Mouse (Mus musculus): ENCODE results near the gene Slc27a2. TPM values are rescaled to one million over a fixed set of nuclear protein-coding genes. Genes with fewer than 3 reads are reported as not detected.

Gene Slc27a2
- polyA plus RNA-seq, 1 experiment = not detected

DNA sequence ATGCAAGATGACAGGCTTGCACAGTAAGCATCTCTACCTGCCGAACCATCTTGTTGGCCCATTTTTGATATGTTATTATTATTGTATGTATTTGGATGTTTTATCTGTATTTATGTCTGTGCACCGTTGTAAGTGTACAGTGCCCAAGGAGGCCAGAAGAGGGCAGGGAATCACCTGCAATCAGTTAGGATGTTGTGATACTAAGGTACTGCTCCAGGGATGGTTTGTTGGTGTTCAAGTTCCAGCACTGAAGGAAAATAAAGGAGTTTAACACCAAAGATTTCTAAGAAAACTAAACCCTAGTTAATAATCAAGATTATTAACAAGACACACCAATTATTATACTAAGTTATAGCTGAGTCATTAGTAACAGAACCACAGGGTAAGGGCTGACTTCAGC lies 81.0 kb downstream of the Slc27a2 start:
- TF ChIP-seq MAX (IDR thresholded peaks at IDR 0.05) (no peak), MYOG (IDR thresholded peaks at IDR 0.05; ENCODE audit: control insufficient read depth, extremely low read depth, insufficient read length) (no peak), FOSL1 (IDR thresholded peaks at IDR 0.05; ENCODE audit: insufficient read depth, low read length, poor library complexity, severe bottlenecking) (no peak), CEBPB (IDR thresholded peaks at IDR 0.05; ENCODE audit: low read depth) (no peak), USF1 (IDR thresholded peaks at IDR 0.05; ENCODE audit: low read depth) (no peak), MYOD1 (IDR thresholded peaks at IDR 0.05; ENCODE audit: control insufficient read depth, insufficient read length, low read depth) (no peak), CTCF (IDR thresholded peaks at IDR 0.05; ENCODE audit: control insufficient read depth, insufficient read depth, insufficient read length) (no peak)
- no peak overlapping the region for H3ac ChIP-seq (ENCODE audit: control insufficient read depth, insufficient read length, low read depth)
- H3K36me3 ChIP-seq (ENCODE audit: control insufficient read depth, insufficient read depth) = peaks cover 41% of the 10 kb centered on the region
- no peaks in the 10 kb centered on the region for H3K79me2 ChIP-seq (ENCODE audit: control insufficient read depth, insufficient read depth)
- H3K27me3 ChIP-seq (ENCODE audit: control insufficient read depth, insufficient read depth, insufficient read length) = no peaks in the 10 kb centered on the region
- H3K4me3 ChIP-seq (ENCODE audit: insufficient read depth, poor library complexity, severe bottlenecking) = no peak overlapping the region
- no peaks in the 10 kb centered on the region for H3K79me3 ChIP-seq (ENCODE audit: low read depth)

GRCm38 (mm10) chr2:126635939-126636823 lies 84.0 kb downstream of the Slc27a2 start:
- Histone ChIP-seq H3K79me2 (ENCODE audit: control insufficient read depth, insufficient read depth) (no peaks in the 10 kb centered on the region), H3K4me3 (ENCODE audit: insufficient read depth, poor library complexity, severe bottlenecking) (no peak overlapping the region), H3K27me3 (ENCODE audit: control insufficient read depth, insufficient read depth, insufficient read length) (no peaks in the 10 kb centered on the region), H3K36me3 (ENCODE audit: control insufficient read depth, insufficient read depth) (peaks cover 38% of the 10 kb centered on the region), H3K79me3 (ENCODE audit: low read depth) (no peaks in the 10 kb centered on the region), H3ac (ENCODE audit: control insufficient read depth, insufficient read length, low read depth) (no peak overlapping the region)
- TF ChIP-seq MYOG (IDR thresholded peaks at IDR 0.05; ENCODE audit: control insufficient read depth, extremely low read depth, insufficient read length) (no peak), FOSL1 (IDR thresholded peaks at IDR 0.05; ENCODE audit: insufficient read depth, low read length, poor library complexity, severe bottlenecking) (no peak), CEBPB (IDR thresholded peaks at IDR 0.05; ENCODE audit: low read depth) (no peak), USF1 (IDR thresholded peaks at IDR 0.05; ENCODE audit: low read depth) (no peak), CTCF (IDR thresholded peaks at IDR 0.05; ENCODE audit: control insufficient read depth, insufficient read depth, insufficient read length) (no peak), MYOD1 (IDR thresholded peaks at IDR 0.05; ENCODE audit: control insufficient read depth, insufficient read length, low read depth) (no peak), MAX (IDR thresholded peaks at IDR 0.05) (no peak)

Other genes with a start within 250 kb of the Slc27a2 start
- gene Atp8b4, start 51.7 kb upstream of the Slc27a2 start, polyA plus RNA-seq (2012; fragmentation: generic; extraction: Trizol) = 0.06 TPM
- 0.13 TPM for gene Hdc, start 66.9 kb downstream of the Slc27a2 start, polyA plus RNA-seq (2012; fragmentation: generic; extraction: Trizol)
- 13.5 TPM for gene Gabpb1, start 123.9 kb downstream of the Slc27a2 start, polyA plus RNA-seq (2012; fragmentation: generic; extraction: Trizol)
- gene Usp8, start 154.9 kb downstream of the Slc27a2 start, polyA plus RNA-seq (2012; fragmentation: generic; extraction: Trizol) = 13.8 TPM
- gene Usp50, start 231.1 kb downstream of the Slc27a2 start, polyA plus RNA-seq (2012; fragmentation: generic; extraction: Trizol) = 0.78 TPM

Measured in C2C12 (cell line).